Mouse (Mus musculus) ovary, adult 18-20 months (tissue): ENCODE data around the gene Hic2.
"Not testable (repeated sequence)": the region's sequence is repeated elsewhere in the genome, so short reads cannot be mapped to it uniquely, and the experiment has no call there.

Experiments used
- DNase-seq: peaks from one replicate; pipeline ENCODE4 v3.0.0; 2022; ENCODE audit warnings: low spot score, mixed read lengths

The Hic2 gene

GRCm38 (mm10) chr16:17232794-17233701 is at the start of gene Hic2:
TSS of gene Hic2 (plus strand) at chr16:17233572.
- peak; percentile 95 for DNase-seq

- no peak for DNase-seq
Observed at GRCm38 (mm10) chr16:17185475-17185874, 47.9 kb upstream of the Hic2 start.

DNA sequence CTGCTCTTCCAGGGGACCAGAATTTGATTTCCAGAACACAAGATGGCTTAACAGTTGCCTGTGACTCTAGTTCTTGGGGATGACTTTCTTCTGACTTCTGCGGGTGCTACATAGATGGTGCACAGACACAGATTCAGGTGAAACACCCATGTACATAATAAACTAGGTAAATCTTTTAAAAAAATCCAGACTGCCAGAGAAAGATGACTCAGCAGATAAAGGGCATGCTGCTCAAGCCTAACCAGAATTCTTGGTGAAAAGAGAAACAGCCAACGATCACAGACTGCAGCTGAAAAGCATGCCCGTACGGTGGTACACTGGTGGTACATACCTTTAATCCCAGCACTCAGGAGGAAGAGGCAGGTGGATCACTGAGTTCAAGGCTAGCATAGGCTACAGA is 39.5 kb upstream of the Hic2 start:
- DNase-seq, result no peak

DNA sequence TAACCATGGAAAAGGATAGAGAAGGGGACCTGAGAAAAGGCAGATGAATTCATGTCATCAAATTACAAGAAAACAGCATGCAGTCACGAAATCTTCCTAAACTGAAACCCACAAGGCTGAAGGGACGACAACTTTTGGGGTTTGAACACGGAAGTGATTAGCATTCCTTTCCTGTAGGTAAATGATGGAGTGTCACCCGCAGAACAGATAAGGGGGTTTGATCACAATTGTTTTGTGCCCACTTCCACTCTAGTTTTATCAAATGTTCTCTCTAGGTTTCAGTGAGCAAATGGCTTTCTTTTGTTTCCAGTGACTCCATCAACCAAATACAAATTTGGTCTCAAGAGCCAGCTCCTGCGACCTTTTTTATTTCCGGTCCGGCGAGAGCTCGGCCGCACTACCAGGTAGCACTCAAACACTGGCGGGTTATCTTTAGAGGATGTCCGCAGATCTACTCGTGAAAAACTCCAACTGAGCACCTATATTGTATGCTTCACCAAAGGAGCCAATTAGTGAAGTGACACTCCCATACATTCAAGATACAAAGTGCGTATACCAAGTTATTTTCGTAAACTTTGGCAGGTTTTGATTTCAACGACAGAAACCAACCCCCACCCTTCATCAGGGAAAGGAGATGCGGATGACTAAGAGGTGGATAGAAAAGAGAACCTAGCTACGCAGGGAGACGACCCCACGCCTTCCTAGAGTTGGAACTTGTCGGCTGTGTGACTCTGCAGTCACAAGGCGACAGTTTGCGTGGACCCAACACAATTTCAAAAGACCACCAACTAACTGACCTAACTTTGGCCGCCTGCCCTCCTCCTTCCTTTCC is 33.0 kb upstream of the Hic2 start:
- DNase-seq, result no peak

DNA sequence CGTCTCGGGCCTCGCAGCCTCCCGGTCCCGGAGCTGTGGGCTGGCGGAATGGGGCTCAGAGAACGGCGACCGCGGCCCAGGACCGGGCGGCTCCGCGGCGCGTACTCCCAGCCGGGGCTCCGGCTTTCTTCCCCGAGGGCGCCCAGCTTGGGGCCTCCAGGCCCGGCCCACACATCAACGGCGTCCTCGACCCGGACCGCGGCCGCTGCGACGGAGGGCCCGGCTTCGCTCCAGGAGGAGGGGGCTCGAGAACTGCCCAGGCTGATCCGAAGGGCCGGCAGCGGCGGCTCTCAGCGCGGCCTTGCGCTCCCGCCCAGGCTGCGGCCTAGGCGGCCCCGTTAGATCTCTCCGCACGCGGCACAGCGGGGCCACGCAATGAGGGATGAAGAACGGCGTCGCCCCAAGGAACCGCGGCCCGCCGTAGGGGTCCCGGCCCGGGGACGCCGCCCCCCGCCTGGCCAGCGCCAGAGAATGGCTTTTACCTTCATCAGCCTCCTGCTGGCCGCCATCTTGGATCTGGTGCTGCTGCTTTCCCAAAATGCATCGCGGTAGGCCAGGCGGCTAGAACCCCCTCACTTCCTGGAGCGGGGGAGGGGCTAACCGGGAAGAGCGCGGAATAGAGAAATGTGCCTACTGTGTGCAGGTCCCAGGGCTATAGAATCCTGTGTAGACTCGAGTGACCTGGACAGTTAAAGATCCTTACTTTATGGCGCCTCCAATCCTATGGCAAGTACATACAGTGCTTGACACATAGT is 32.2 kb upstream of the Hic2 start:
- peak; percentile 68 for DNase-seq

DNA sequence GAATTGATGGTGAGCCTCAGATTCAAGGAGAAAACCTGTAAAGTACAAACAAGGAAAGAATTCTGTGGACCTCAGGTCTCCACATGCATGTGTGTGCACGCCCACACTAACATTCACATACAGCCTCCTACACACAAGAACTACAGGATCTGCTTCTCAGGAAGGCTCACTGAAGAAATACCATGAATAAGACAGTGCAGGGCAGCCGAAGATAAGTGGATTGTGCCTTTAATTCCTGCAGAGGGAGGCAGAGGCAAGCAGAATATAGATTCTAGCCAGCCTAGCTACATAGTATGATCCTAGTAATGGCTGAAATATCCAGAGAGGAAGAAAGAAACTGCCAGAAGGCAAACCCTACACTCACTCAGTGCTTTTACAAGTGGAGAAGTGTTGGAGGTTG is 31.4 kb upstream of the Hic2 start:
- no peak for DNase-seq

DNA sequence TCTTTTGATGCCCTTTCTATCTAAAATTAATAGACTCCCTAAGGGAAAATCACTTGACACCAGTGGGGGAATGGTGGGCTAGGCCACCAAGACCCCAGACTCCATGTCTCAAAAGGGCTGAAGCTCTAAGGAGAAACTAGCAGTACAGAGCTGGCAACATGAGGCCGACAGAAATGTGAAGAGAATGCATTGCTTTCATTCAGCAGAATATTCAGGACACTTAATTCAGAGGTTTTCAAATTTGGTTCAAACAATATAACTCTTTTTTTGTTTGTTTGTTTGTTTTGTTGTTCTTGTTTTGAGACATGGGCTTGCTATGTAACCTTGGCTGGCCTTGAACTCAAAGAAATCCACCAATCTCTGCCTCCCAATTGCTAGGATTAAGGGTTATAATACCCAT is 30.8 kb upstream of the Hic2 start, which contains the start of gene Ube2l3:
Gene Ube2l3, minus strand, starts transcription at position 101 of the 400 bp plus-strand sequence.
- DNase-seq, result no peak

DNA sequence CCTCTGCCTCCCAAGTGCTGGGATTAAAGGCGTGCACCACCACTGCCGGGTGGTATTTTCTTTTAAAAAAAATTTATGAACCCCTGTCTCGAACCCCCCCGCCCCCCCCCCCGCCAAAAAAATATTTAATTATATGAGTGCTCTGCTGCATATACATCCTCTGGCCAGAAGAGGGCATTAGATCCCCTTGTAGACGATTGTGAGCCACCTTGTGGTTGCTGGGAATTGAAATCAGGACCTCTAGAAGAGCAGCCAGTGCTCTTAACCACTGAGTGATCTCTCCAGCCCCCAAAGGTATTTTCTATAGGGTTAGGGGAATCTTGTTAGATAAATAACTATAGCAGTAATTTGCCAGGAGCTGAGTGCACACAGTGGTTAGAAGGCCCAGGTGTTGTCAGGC is 28.4 kb upstream of the Hic2 start:
- no peak for DNase-seq

DNA sequence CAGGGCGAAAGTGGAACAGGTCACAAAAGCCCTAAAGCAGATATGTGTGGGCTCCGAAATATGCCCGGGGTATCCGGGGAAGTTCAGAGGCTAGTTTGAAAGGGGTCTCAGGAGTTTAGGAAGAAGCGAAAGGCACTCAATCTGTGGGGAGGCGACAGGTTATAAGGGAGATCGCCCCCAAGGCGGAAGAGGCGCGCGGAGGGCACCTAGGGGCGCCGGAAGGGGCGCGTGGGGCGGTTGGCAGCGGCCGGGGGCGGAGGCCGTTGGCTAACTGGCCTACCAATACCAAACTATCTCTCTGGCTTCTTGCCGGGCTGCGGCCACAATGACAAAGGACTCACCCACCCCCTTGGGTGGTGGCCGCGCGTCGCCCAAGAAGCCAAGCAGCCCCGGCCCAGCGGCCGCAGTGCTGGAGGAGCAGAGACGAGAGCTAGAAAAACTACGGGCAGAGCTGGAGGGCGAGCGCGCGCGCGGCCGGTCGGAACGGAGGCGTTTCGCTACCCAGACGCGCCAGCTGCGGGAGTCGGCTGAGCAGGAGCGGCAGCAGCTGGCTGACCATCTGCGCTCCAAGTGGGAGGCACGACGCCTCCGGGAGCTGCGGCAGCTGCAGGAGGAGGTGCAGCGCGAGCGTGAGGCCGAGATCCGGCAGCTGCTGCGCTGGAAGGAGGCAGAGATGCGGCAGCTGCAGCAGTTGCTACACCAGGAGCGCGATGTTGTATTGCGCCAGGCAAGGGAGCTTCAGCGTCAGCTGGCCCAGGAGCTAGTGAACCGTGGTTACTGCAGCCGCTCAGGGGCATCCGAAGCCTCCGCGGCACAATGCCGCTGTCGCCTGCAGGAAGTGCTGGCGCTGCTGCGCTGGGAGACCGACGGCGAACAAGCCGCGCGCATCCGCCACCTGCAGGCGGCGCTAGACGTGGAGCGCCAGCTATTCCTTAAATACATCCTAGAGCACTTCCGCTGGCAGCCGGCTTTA is 24.7 kb upstream of the Hic2 start, which contains the start of gene Rimbp3:
Gene Rimbp3, plus strand, starts transcription at position 215 of the 973 bp plus-strand sequence.
- DNase-seq, result peak; percentile 56

- DNase-seq, result no peak
Observed at GRCm38 (mm10) chr16:17209404-17209960, 23.9 kb upstream of the Hic2 start.

- DNase-seq, result peak; percentile 70
Observed at GRCm38 (mm10) chr16:17209981-17210838, 23.2 kb upstream of the Hic2 start.

GRCm38 (mm10) chr16:17216934-17217633 is 16.3 kb upstream of the Hic2 start:
- no peak for DNase-seq

DNA sequence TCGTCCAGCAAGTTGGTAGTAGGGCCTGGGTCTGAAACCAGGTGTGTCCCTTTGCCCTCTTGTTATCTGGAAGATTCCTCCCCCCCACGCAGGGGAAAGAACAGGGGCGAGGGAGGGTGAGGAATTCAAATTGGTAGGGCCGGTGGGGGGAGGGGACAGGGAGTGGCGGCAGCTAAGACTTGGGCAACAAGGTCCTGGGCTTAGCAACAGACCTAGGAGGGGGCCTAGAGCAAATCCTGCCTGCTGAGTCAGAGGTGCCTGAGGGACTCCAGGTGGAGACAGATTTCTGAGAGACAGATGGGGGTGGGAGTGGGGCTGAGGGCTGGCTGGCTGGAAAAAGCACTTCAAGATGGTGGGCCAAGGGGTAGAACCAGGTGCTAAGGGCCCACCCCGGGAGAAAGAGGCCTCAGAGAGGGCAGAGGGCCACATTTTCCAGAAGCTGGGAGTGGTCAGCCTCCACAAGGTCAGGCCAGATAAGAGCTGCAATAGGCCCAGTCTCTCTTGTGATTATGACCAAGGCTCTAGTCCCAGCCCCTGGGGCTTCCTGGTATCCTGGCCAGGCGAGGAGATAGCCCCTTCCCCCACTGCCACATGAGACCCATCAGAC is 13.1 kb upstream of the Hic2 start:
- peak; percentile 4 for DNase-seq

DNA sequence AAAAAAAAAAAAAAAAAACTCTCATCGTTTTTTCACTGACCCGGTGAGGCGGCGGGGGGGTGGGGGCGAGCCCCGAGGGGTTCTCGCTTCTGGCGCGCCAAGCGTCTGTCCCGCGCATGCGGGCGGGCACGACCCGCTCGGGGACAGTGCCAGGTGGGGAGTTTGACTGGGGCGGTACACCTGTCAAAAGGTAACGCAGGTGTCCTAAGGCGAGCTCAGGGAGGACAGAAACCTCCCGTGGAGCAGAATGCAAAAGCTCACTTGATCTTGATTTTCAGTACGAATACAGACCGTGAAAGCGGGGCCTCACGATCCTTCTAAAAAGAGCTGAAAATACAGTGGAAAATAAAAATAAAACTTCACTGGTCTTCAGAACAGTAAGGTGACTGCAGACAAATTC is 11.2 kb upstream of the Hic2 start:
- DNase-seq, result peak; percentile 83

GRCm38 (mm10) chr16:17225584-17225983 is 7.8 kb upstream of the Hic2 start:
- no peak for DNase-seq

- no peak for DNase-seq
Observed at GRCm38 (mm10) chr16:17226496-17226895, 6.9 kb upstream of the Hic2 start.

GRCm38 (mm10) chr16:17231523-17231922 is 1.8 kb upstream of the Hic2 start:
- not testable (repeated sequence) for DNase-seq

GRCm38 (mm10) chr16:17233702-17234498 is 528 bp downstream of the Hic2 start:
- DNase-seq, result no peak
